Mouse (Mus musculus) urinary bladder, postnatal 36 days (tissue): ENCODE data around the gene Pgm3.
"Not testable (repeated sequence)": the region's sequence is repeated elsewhere in the genome, so short reads cannot be mapped to it uniquely, and the experiment has no call there.

Experiments
- DNase-seq, 2 experiments: peaks; one replicate each; pipeline ENCODE4 v3.0.0; 2022; ENCODE audit warnings: low spot score in 2 of 2, mixed read lengths in 1 of 2

The Pgm3 gene

GRCm38 (mm10) chr9:86571540-86572135 lies at the start of gene Pgm3, which contains the start of gene Rwdd2a:
Gene Pgm3, minus strand, starts transcription at chr9:86571842.
Gene Rwdd2a, plus strand, starts transcription at chr9:86571991.
- DNase-seq, result peak; percentile 95 to 96

- no peak for DNase-seq
These were observed 47.9 kb upstream of the Pgm3 start for GRCm38 (mm10) chr9:86619341-86620139.

- no peak for DNase-seq
These were observed 46.3 kb upstream of the Pgm3 start for GRCm38 (mm10) chr9:86617837-86618492.

- DNase-seq, result no peak
These were observed 44.1 kb upstream of the Pgm3 start for GRCm38 (mm10) chr9:86615765-86616164.

- no peak for DNase-seq
These were observed 40.4 kb upstream of the Pgm3 start for GRCm38 (mm10) chr9:86612091-86612490.

GRCm38 (mm10) chr9:86605776-86606175 lies 34.1 kb upstream of the Pgm3 start:
- DNase-seq, result no peak

- no peak for DNase-seq
These were observed 28.2 kb upstream of the Pgm3 start for GRCm38 (mm10) chr9:86599723-86600303.

GRCm38 (mm10) chr9:86596983-86597382 lies 25.3 kb upstream of the Pgm3 start:
- DNase-seq, result not testable (repeated sequence)

- not testable (repeated sequence) for DNase-seq
These were observed 22.7 kb upstream of the Pgm3 start for GRCm38 (mm10) chr9:86594357-86594767.

- DNase-seq, result no peak
These were observed 21.3 kb upstream of the Pgm3 start for GRCm38 (mm10) chr9:86592676-86593668.

GRCm38 (mm10) chr9:86587019-86587795 lies 15.6 kb upstream of the Pgm3 start:
- DNase-seq, result no peak

GRCm38 (mm10) chr9:86583740-86584139 lies 12.1 kb upstream of the Pgm3 start:
- peak; percentile 50 to 66 for DNase-seq

GRCm38 (mm10) chr9:86579657-86580056 lies 8.0 kb upstream of the Pgm3 start:
- no peak for DNase-seq

GRCm38 (mm10) chr9:86575178-86575577 lies 3.5 kb upstream of the Pgm3 start:
- no peak for DNase-seq

GRCm38 (mm10) chr9:86573616-86574303 lies 2.1 kb upstream of the Pgm3 start:
- no peak for DNase-seq

- DNase-seq, result peak; percentile 54 to 71
These were observed 1.1 kb upstream of the Pgm3 start for GRCm38 (mm10) chr9:86572636-86573291.

- peak in 1 of 2 experiments; percentile 14 for DNase-seq
These were observed 554 bp upstream of the Pgm3 start for GRCm38 (mm10) chr9:86572196-86572595.

GRCm38 (mm10) chr9:86570946-86571345 lies 696 bp downstream of the Pgm3 start:
- DNase-seq, result no peak
